Mouse (Mus musculus) liver, embryonic 15.5 days (tissue): ENCODE results near the gene Ric3. TPM values are rescaled to one million over a fixed set of nuclear protein-coding genes. Genes with fewer than 3 reads are reported as not detected.

ENCODE experiments used
- ATAC-seq: fragments of 200-750 bp; cut with Nextera tagmentation; 2 replicates; pipeline ENCODE4 v1.8.0; 2017; ENCODE audit warnings: moderate number of reproducible peaks, mild to moderate bottlenecking, moderate library complexity; ENCODE audit not compliant: insufficient read depth
- H3K27ac ChIP-seq: fragments of 300-500 bp; sonication (generic); replicated peaks from 2 replicates; pipeline ENCODE4 v1.5.1; 2015; ENCODE audit warnings: mild to moderate bottlenecking, inconsistent platforms
- H3K27me3 ChIP-seq: fragments of 300-500 bp; sonication (generic); 2 replicates; pipeline ENCODE4 v1.6.1; 2015; ENCODE audit warnings: mild to moderate bottlenecking, inconsistent platforms
- H3K36me3 ChIP-seq: fragments of 300-500 bp; sonication (generic); replicated peaks from 2 replicates; pipeline ENCODE4 v1.6.1; 2015; ENCODE audit warnings: moderate library complexity, mild to moderate bottlenecking, inconsistent platforms
- H3K4me1 ChIP-seq: fragments of 300-500 bp; sonication (generic); replicated peaks from 2 replicates; pipeline ENCODE4 v1.6.1; 2015; ENCODE audit warnings: inconsistent platforms
- H3K4me2 ChIP-seq: fragments of 300-500 bp; sonication (generic); 2 replicates; pipeline ENCODE4 v1.6.1; 2015; ENCODE audit warnings: moderate library complexity, mild to moderate bottlenecking, inconsistent platforms
- H3K4me3 ChIP-seq: fragments of 300-500 bp; sonication (generic); replicated peaks from 2 replicates; pipeline ENCODE4 v1.5.1; 2015; ENCODE audit warnings: mild to moderate bottlenecking, inconsistent platforms
- H3K9ac ChIP-seq: fragments of 300-500 bp; sonication (generic); 2 replicates; pipeline ENCODE4 v1.6.1; 2015; ENCODE audit warnings: moderate library complexity, mild to moderate bottlenecking, inconsistent platforms
- H3K9me3 ChIP-seq: fragments of 300-500 bp; sonication (generic); replicated peaks from 2 replicates; pipeline ENCODE4 v1.6.1; 2016; ENCODE audit warnings: inconsistent platforms
- WGBS: fragments of 180-500 bp; shearing (Covaris S2); methylation state at CpG from one replicate; pipeline ENCODE4 v1.1.7; 2015; ENCODE audit warnings: mixed read lengths; ENCODE audit not compliant: insufficient replicate concordance; 5-methylcytosine and 5-hydroxymethylcytosine counted together
- polyA plus RNA-seq: library from polyadenylated mRNA; unstranded; fragments of >200 nt; fragmentation: Nextera tagmentation; extraction: Ambion mirVana; gene quantifications from 2 replicates; pipeline ENCODE4 v1.2.1, GENCODE M21; 2015

Gene Ric3
- polyA plus RNA-seq, 1 experiment from 2014 or later = 0.53 TPM

DNA sequence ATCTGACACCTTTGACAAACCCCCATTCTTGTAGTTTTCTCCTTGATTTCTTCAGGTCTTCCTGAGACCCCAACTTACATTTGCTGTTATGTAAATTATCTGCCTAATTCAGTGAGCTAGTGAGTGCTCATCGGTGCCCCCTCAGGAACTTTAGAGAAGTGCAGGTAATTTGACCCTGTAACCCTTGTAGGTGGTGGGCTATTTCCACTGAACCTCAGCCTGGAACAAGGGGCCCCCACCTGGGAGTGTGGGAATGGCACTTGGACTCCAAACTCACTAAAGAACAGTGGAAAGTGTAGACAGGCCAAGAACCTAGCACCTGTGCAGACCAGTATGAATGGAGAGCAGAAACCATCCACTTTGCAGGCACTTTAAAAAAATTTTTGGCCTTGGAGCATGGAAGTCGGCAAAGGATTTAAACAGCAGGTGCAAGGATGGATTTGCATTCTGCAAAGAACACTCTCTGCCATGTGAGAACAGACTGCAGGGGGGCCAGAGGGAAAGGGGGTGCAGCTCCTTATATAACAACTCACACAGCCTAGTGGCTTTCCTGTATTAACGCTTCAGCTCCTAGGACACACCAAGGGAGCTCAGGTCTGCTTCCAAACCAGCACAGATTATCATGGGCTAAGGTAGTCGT, 82.7 kb downstream of the Ric3 start:
- Histone ChIP-seq H3K4me1 (no peaks in the 10 kb centered on the region), H3K27ac (no peak overlapping the region), H3K4me2 (no peak overlapping the region), H3K9me3 (no peaks in the 10 kb centered on the region), H3K36me3 (no peaks in the 10 kb centered on the region), H3K4me3 (no peak overlapping the region), H3K9ac (no peak overlapping the region), H3K27me3 (no peaks in the 10 kb centered on the region)
- WGBS = 33% methylated on average over 4 of the region's 4 CpGs
- no peak for ATAC-seq

GRCm38 (mm10) chr7:108996156-108996555, 87.0 kb downstream of the Ric3 start:
- H3K27me3 ChIP-seq = no peaks in the 10 kb centered on the region
- no peak overlapping the region for H3K9ac ChIP-seq
- no peaks in the 10 kb centered on the region for H3K36me3 ChIP-seq
- no peaks in the 10 kb centered on the region for H3K9me3 ChIP-seq
- no peak overlapping the region for H3K4me2 ChIP-seq
- ATAC-seq = no peak
- H3K4me1 ChIP-seq = no peaks in the 10 kb centered on the region
- no peak overlapping the region for H3K27ac ChIP-seq
- H3K4me3 ChIP-seq = no peak overlapping the region
- WGBS = 45% methylated on average over 6 of the region's 6 CpGs

DNA sequence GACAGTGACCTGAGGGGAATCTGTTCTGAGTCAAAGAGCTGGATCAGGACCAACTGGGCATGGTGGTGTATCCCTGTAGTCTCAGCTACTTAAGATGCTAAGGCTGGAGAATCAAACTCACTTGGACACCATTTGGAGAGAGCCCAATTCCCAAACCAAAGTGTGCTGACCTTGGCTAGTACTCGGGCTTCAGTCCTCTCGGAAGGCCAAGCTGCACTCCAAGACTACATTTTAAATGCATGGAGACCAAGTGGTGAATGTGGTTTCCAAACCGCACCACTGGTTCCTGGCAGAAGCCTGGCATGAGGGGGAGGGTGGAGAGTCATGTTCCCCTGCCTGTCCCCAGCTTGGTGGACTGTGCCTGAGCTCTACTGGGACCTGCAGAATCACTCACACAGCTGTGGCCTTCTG, 89.2 kb downstream of the Ric3 start:
- no peak for ATAC-seq
- Histone ChIP-seq H3K36me3 (no peaks in the 10 kb centered on the region), H3K4me2 (no peak overlapping the region), H3K9me3 (no peaks in the 10 kb centered on the region), H3K27me3 (no peaks in the 10 kb centered on the region), H3K27ac (no peak overlapping the region), H3K4me1 (no peaks in the 10 kb centered on the region), H3K4me3 (no peak overlapping the region), H3K9ac (no peak overlapping the region)
- WGBS = 54% methylated on average over 3 of the region's 3 CpGs

- no peak for ATAC-seq
- Histone ChIP-seq H3K4me2 (no peak overlapping the region), H3K9ac (no peak overlapping the region), H3K27me3 (no peaks in the 10 kb centered on the region), H3K36me3 (no peaks in the 10 kb centered on the region), H3K4me3 (no peak overlapping the region), H3K27ac (no peak overlapping the region), H3K4me1 (no peaks in the 10 kb centered on the region), H3K9me3 (no peaks in the 10 kb centered on the region)
- 58% methylated on average over 7 of the region's 7 CpGs for WGBS
These were observed 89.9 kb downstream of the Ric3 start for GRCm38 (mm10) chr7:108993230-108993629.

DNA sequence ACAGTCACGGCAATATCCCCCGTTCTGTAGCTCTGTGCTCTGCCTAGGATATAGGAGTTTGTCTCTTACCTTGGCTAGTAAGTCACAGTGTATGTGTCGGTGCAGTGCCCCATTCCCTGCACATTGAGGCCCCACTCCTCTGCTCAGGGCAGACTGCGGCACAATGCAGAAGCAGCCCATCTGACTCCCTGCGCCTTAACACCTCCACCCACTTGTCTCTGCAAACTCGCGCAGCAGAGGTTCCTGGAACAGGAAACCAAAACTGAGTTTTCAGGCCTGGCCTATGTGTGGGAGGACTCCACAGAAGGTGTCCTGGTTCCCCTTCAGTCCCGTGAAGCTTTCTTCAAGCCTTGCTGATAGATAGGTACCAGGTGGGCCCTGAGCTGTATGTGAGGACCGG, 91.9 kb downstream of the Ric3 start:
- Histone ChIP-seq H3K9ac (no peak overlapping the region), H3K9me3 (no peaks in the 10 kb centered on the region), H3K36me3 (no peaks in the 10 kb centered on the region), H3K27ac (no peak overlapping the region), H3K4me3 (no peak overlapping the region), H3K4me2 (no peak overlapping the region), H3K4me1 (no peaks in the 10 kb centered on the region), H3K27me3 (no peaks in the 10 kb centered on the region)
- ATAC-seq = no peak
- WGBS = 59% methylated on average over 9 of the region's 9 CpGs

- no peaks in the 10 kb centered on the region for H3K4me1 ChIP-seq
- no peak overlapping the region for H3K9ac ChIP-seq
- 46% methylated on average over 2 of the region's 3 CpGs for WGBS
- H3K9me3 ChIP-seq = no peaks in the 10 kb centered on the region
- H3K27ac ChIP-seq = no peak overlapping the region
- no peak overlapping the region for H3K4me2 ChIP-seq
- no peak for ATAC-seq
- H3K4me3 ChIP-seq = no peak overlapping the region
- H3K36me3 ChIP-seq = no peaks in the 10 kb centered on the region
- no peaks in the 10 kb centered on the region for H3K27me3 ChIP-seq
These were observed 97.0 kb downstream of the Ric3 start for GRCm38 (mm10) chr7:108985934-108986708.

Other genes starting within 250 kb of the Ric3 start
- not detected in 2 replicates for gene Olfr516, start 232.8 kb downstream of the Ric3 start, polyA plus RNA-seq
- gene Olfr517, start 211.0 kb downstream of the Ric3 start, polyA plus RNA-seq = not detected in 2 replicates
- gene Olfr518, start 198.3 kb downstream of the Ric3 start, polyA plus RNA-seq = not detected in 2 replicates
- not detected in 2 replicates for gene Olfr519, start 188.9 kb downstream of the Ric3 start, polyA plus RNA-seq
- 0.03 and 0.05 TPM in 2 replicates for gene Nlrp10, start 153.2 kb downstream of the Ric3 start, polyA plus RNA-seq
- gene Eif3f, start 148.9 kb downstream of the Ric3 start, polyA plus RNA-seq = 34.9 and 35.2 TPM in 2 replicates
- 0.05 TPM in 2 replicates for gene Tub, start 133.0 kb downstream of the Ric3 start, polyA plus RNA-seq
- gene Lmo1, start 91.9 kb upstream of the Ric3 start, polyA plus RNA-seq = 0.84 and 0.89 TPM in 2 replicates